Mouse (Mus musculus) erythroblast, embryonic 14.5 days (primary cell): ENCODE results near the gene Zfp385b.

Experiments used
- GATA1 ChIP-seq: IDR thresholded peaks from 2 replicates; pipeline ENCODE4 v1.6.1; 2012; ENCODE audit warnings: low read length, inconsistent platforms, mixed read lengths
- TAL1 ChIP-seq: IDR thresholded peaks from 3 replicates; pipeline ENCODE4 v1.6.1; 2012; ENCODE audit warnings: low read length, inconsistent platforms, mixed read lengths

GRCm38 (mm10) chr2:77839587-77839986, 20.1 kb upstream of the Zfp385b start:
- TF ChIP-seq GATA1 (no peak), TAL1 (no peak)
